Mouse (Mus musculus) olfactory bulb, adult 2 months (tissue): ENCODE measurements around the gene Nfe2.

Source experiments
- CTCF ChIP-seq: fragments of 200-500 bp; IDR thresholded peaks from 2 replicates; pipeline ENCODE4 v1.5.1; 2012; ENCODE audit warnings: low read depth, mild to moderate bottlenecking, low read length, moderate library complexity; ENCODE audit not compliant: insufficient read depth
- POLR2A ChIP-seq: fragments of 200-500 bp; IDR thresholded peaks from 2 replicates; pipeline ENCODE4 v1.6.1; 2012; ENCODE audit warnings: mild to moderate bottlenecking, low read depth, low read length, moderate library complexity; ENCODE audit not compliant: insufficient read depth

DNA sequence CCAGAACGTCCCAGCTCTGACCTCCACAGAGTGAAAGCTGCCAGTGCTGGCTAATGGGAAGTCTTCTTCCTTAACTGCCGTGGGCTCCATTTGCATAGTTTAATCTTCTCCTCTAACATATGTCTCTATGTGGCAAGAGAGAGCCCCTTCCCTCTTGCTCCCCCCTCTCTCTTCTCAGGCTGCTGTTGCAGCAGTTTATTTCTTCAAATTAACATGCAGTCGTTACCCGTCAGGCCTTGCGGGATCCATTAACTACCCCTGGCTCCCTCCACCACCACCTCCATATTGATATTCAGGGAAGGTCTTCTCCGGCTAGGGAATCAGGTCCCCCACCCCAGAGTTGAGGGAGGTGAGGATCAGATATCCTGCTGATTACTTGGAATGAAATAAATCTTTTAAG is 39.1 kb upstream of the Nfe2 start:
- no peak for TF ChIP-seq CTCF
- TF ChIP-seq POLR2A: no peak
